Mouse (Mus musculus) megakaryocyte, embryonic 14.5 days (primary cell): ENCODE measurements at regions not wholly inside any gene's neighbourhood (a gene's known extent, or its start where the extent isn't known, plus 50 kb on each side); places are given as distances from the start of the nearest gene placed in this dataset.

Experiments
- FLI1 ChIP-seq: IDR thresholded peaks from 2 replicates; pipeline ENCODE4 v1.6.1; 2012; ENCODE audit warnings: low read length, inconsistent platforms, mixed read lengths
- GATA1 ChIP-seq: IDR thresholded peaks from 3 replicates; pipeline ENCODE4 v1.6.1; 2012; ENCODE audit warnings: mixed read lengths, low read length, inconsistent platforms, borderline replicate concordance

DNA sequence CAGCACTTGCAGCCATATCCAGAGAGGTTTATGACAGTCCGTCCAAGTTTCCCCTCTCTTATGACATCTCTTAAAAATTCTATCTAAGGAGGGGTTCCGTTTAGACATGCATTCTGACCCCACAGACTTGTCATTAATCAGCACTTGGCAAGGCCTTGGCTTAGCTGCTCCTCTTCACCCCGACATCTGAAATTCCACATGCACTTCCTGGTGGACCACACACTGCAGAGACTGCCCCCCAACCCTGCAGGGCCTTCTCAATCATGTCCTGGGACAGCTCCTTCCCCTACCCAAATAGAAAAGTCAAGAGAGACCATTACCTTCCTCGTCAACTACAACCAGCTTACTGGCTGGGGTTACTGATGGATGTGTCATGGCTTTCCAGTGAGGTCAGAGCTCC lies 99.4 kb upstream of the Rxfp2 start:
- no peak for TF ChIP-seq GATA1
- no peak for TF ChIP-seq FLI1
